In genomic region chr2:121414139-121414685, GRCm38 (mm10) we compare ENCODE assay signal across 8 mouse cellular contexts. TPM values are rescaled to one million over a fixed set of nuclear protein-coding genes. Genes with fewer than 3 reads are reported as not detected.
DNase-seq lines count a peak whose midpoint lies in the region; ATAC-seq and TF ChIP-seq lines count a peak whose summit lies in the region.

No protein-coding gene starts in this region.

- H3K9me3 ChIP-seq in erythroblast, embryonic 14.5 days (ENCODE audit: control insufficient read depth, low read length) = no peaks in the 10 kb centered on the region
- no peaks in the 10 kb centered on the region for H3K9me3 ChIP-seq in intestine, embryonic 14.5 days (ENCODE audit: control insufficient read depth, low read length)
- H3K9me3 ChIP-seq in lung, postnatal 0 days (ENCODE audit: low read length) = no peaks in the 10 kb centered on the region

- WGBS in intestine, embryonic 14.5 days = under 1% methylated on average over 32 of the region's 32 CpGs
- 2% methylated on average over 31 of the region's 32 CpGs for WGBS in lung, postnatal 0 days
- WGBS in small intestine, adult 2 months = under 1% methylated on average over 32 of the region's 32 CpGs

- H3K4me2 ChIP-seq in intestine, embryonic 14.5 days (ENCODE audit: low read length) = peak overlapping the region; percentile 88
- peak overlapping the region; percentile 71 for H3K4me2 ChIP-seq in lung, postnatal 0 days (replicated peaks; ENCODE audit: low read depth, low read length)

- peak; percentile 62 for ATAC-seq in intestine, embryonic 14.5 days (replicated peaks; ENCODE audit: low FRiP score, low TSS enrichment, low read depth)
- ATAC-seq in lung, postnatal 0 days = peak; percentile 32

- no peak for TF ChIP-seq EP300 in lung, postnatal 0 days (IDR thresholded peaks at IDR 0.05)

- DNase-seq in adrenal gland, adult 2 months = peak; percentile 67
- no peak for DNase-seq in adrenal gland, postnatal 4 days (ENCODE audit: low spot score in 2 of 2)
- DNase-seq in spleen, postnatal 36 days (ENCODE audit: low spot score in 2 of 2) = peak; percentile 39 to 40
- DNase-seq in spleen, adult 18-20 months = no peak
- DNase-seq in intestine, embryonic 14.5 days (ENCODE audit: low spot score) = no peak
- peak; percentile 66 for DNase-seq in lung, postnatal 0 days (ENCODE audit: low spot score)

- H3K9ac ChIP-seq in intestine, embryonic 14.5 days (ENCODE audit: low read length) = peak overlapping the region; percentile 100
- peak overlapping the region; percentile 99 for H3K9ac ChIP-seq in lung, postnatal 0 days (replicated peaks; ENCODE audit: low read depth)

- peaks cover 30% of the 10 kb centered on the region for H3K36me3 ChIP-seq in erythroblast, embryonic 14.5 days (ENCODE audit: control insufficient read depth)
- H3K36me3 ChIP-seq in intestine, embryonic 14.5 days (ENCODE audit: control insufficient read depth, insufficient read depth, low read length) = peaks cover 27% of the 10 kb centered on the region
- H3K36me3 ChIP-seq in lung, postnatal 0 days (ENCODE audit: insufficient read depth, low read length) = no peaks in the 10 kb centered on the region
- peaks cover 6% of the 10 kb centered on the region for H3K36me3 ChIP-seq in small intestine, adult 2 months (ENCODE audit: control insufficient read depth, insufficient read depth, low read length)

- no peak for TF ChIP-seq POLR2A in small intestine, adult 2 months (IDR thresholded peaks at IDR 0.05; ENCODE audit: low read depth, low read length)

- no peaks in the 10 kb centered on the region for H3K27me3 ChIP-seq in erythroblast, embryonic 14.5 days (ENCODE audit: control insufficient read depth)
- H3K27me3 ChIP-seq in intestine, embryonic 14.5 days (replicated peaks; ENCODE audit: control insufficient read depth, insufficient read depth, low read length) = no peaks in the 10 kb centered on the region
- H3K27me3 ChIP-seq in lung, postnatal 0 days (replicated peaks; ENCODE audit: insufficient read depth, low read length) = no peaks in the 10 kb centered on the region
- H3K27me3 ChIP-seq in small intestine, adult 2 months (ENCODE audit: control insufficient read depth, insufficient read depth, low read length) = no peaks in the 10 kb centered on the region

- TF ChIP-seq CTCF in lung, postnatal 0 days (IDR thresholded peaks at IDR 0.05) = no peak
- TF ChIP-seq CTCF in small intestine, adult 2 months (IDR thresholded peaks at IDR 0.05; ENCODE audit: extremely low read depth, insufficient read length, insufficient replicate concordance, low read depth, low read length) = no peak

- H3K4me1 ChIP-seq in erythroblast, embryonic 14.5 days (ENCODE audit: control insufficient read depth) = peaks cover 36% of the 10 kb centered on the region
- peaks cover 18% of the 10 kb centered on the region for H3K4me1 ChIP-seq in intestine, embryonic 14.5 days (replicated peaks; ENCODE audit: control insufficient read depth, insufficient read depth, low read length)
- H3K4me1 ChIP-seq in lung, postnatal 0 days (ENCODE audit: insufficient read depth, low read depth, low read length) = peaks cover 12% of the 10 kb centered on the region; the same call in 1 of the 2 replicates
- H3K4me1 ChIP-seq in small intestine, adult 2 months (ENCODE audit: control insufficient read depth, insufficient read depth, insufficient read length, low read length) = no peaks in the 10 kb centered on the region; the same call in 1 of the 2 replicates

- peak overlapping the region; percentile 99 for H3K4me3 ChIP-seq in erythroblast, embryonic 14.5 days (replicated peaks)
- H3K4me3 ChIP-seq in intestine, embryonic 14.5 days (ENCODE audit: low read depth, low read length) = peak overlapping the region; percentile 100
- H3K4me3 ChIP-seq in lung, postnatal 0 days (ENCODE audit: low read depth, low read length) = peak overlapping the region; percentile 93
- peak overlapping the region; percentile 89 for H3K4me3 ChIP-seq in small intestine, adult 2 months (ENCODE audit: low read depth, low read length)

- peak overlapping the region; percentile 99 for H3K27ac ChIP-seq in intestine, embryonic 14.5 days (ENCODE audit: low read depth)
- peak overlapping the region; percentile 97 for H3K27ac ChIP-seq in lung, postnatal 0 days (ENCODE audit: low read length)
- peak overlapping the region; percentile 90 for H3K27ac ChIP-seq in small intestine, adult 2 months (ENCODE audit: insufficient read depth, low read depth, low read length)

RNA-seq across cellular contexts. Expression of gene Catsper2, which starts 0.6 kb away (rescaled TPM):
- 1 to 10 TPM; 1.5 to 2.4 TPM for total RNA-seq in adrenal gland, adult 2 months (2021)
- 0.65 and 0.95 TPM in 2 replicates for polyA plus RNA-seq in adrenal gland, adult 2 months (2012; rRNA removed)
- 1 to 10 TPM; 3.9 to 5.3 TPM for total RNA-seq in adrenal gland, postnatal 4 days (2021)
- polyA plus RNA-seq in erythroblast, embryonic 14.5 days (2012) = not detected in 2 replicates
- polyA plus RNA-seq in intestine, embryonic 14.5 days (2014; fragmentation: Nextera tagmentation; extraction: Ambion mirVana) = 2.1 and 2.2 TPM in 2 replicates
- polyA plus RNA-seq in lung, postnatal 0 days (2015; fragmentation: Nextera tagmentation; extraction: Ambion mirVana) = 1.7 and 1.8 TPM in 2 replicates
- polyA plus RNA-seq in small intestine, adult 2 months (2012; rRNA removed) = 0.80 and 0.84 TPM in 2 replicates

RNA-seq across cellular contexts. Expression of gene Pdia3, which starts 0.6 kb away (rescaled TPM):
- total RNA-seq in adrenal gland, adult 2 months (2021) = 100 to 1,000 TPM; 385 to 421 TPM
- 1,644 and 2,044 TPM in 2 replicates for polyA plus RNA-seq in adrenal gland, adult 2 months (2012; rRNA removed)
- total RNA-seq in adrenal gland, postnatal 4 days (2021) = 100 to 1,000 TPM; 400 to 403 TPM
- polyA plus RNA-seq in erythroblast, embryonic 14.5 days (2012) = 16.4 and 16.8 TPM in 2 replicates
- polyA plus RNA-seq in intestine, embryonic 14.5 days (2014; fragmentation: Nextera tagmentation; extraction: Ambion mirVana) = 540 and 546 TPM in 2 replicates
- polyA plus RNA-seq in lung, postnatal 0 days (2015; fragmentation: Nextera tagmentation; extraction: Ambion mirVana) = 371 and 415 TPM in 2 replicates
- polyA plus RNA-seq in small intestine, adult 2 months (2012; rRNA removed) = 937 and 1,104 TPM in 2 replicates

RNA-seq across cellular contexts. Expression of gene Strc, which starts 27.2 kb away (rescaled TPM):
- under 1 TPM in 1 of 2 experiments, not detected in 1; 0.31 TPM for total RNA-seq in adrenal gland, adult 2 months (2021)
- 0.07 and 0.16 TPM in 2 replicates for polyA plus RNA-seq in adrenal gland, adult 2 months (2012; rRNA removed)
- not detected for total RNA-seq in adrenal gland, postnatal 4 days (2021)
- polyA plus RNA-seq in erythroblast, embryonic 14.5 days (2012) = not detected in 2 replicates
- not detected in 2 replicates for polyA plus RNA-seq in intestine, embryonic 14.5 days (2014; fragmentation: Nextera tagmentation; extraction: Ambion mirVana)
- polyA plus RNA-seq in lung, postnatal 0 days (2015; fragmentation: Nextera tagmentation; extraction: Ambion mirVana) = not detected in 2 replicates
- 0.55 and 1.0 TPM in 2 replicates for polyA plus RNA-seq in small intestine, adult 2 months (2012; rRNA removed)

RNA-seq across cellular contexts. Expression of gene Ell3, which starts 29.9 kb away (rescaled TPM):
- total RNA-seq in adrenal gland, adult 2 months (2021) = under 1 TPM; 0.35 to 0.63 TPM
- 0.20 and 0.23 TPM in 2 replicates for polyA plus RNA-seq in adrenal gland, adult 2 months (2012; rRNA removed)
- total RNA-seq in adrenal gland, postnatal 4 days (2021) = 1 to 10 TPM; 1.3 to 2.0 TPM
- polyA plus RNA-seq in erythroblast, embryonic 14.5 days (2012) = not detected in 2 replicates
- polyA plus RNA-seq in intestine, embryonic 14.5 days (2014; fragmentation: Nextera tagmentation; extraction: Ambion mirVana) = 12.4 and 14.8 TPM in 2 replicates
- 2.1 and 2.9 TPM in 2 replicates for polyA plus RNA-seq in lung, postnatal 0 days (2015; fragmentation: Nextera tagmentation; extraction: Ambion mirVana)
- 1.2 and 2.7 TPM in 2 replicates for polyA plus RNA-seq in small intestine, adult 2 months (2012; rRNA removed)

RNA-seq across cellular contexts. Expression of gene Serf2, which starts 34.8 kb away (rescaled TPM):
- total RNA-seq in adrenal gland, adult 2 months (2021) = 100 to 1,000 TPM; 272 to 371 TPM
- polyA plus RNA-seq in adrenal gland, adult 2 months (2012; rRNA removed) = 275 and 332 TPM in 2 replicates
- total RNA-seq in adrenal gland, postnatal 4 days (2021) = 100 to 1,000 TPM; 285 to 301 TPM
- 65.1 and 75.3 TPM in 2 replicates for polyA plus RNA-seq in erythroblast, embryonic 14.5 days (2012)
- polyA plus RNA-seq in intestine, embryonic 14.5 days (2014; fragmentation: Nextera tagmentation; extraction: Ambion mirVana) = 513 and 576 TPM in 2 replicates
- 456 and 470 TPM in 2 replicates for polyA plus RNA-seq in lung, postnatal 0 days (2015; fragmentation: Nextera tagmentation; extraction: Ambion mirVana)
- polyA plus RNA-seq in small intestine, adult 2 months (2012; rRNA removed) = 475 and 539 TPM in 2 replicates

Comparison
In these comparisons a context has a peak if more than half of its experiments do, and no peak if none do; other contexts are left out.
1. DNase-seq: peak in adrenal gland, adult 2 months (single experiment), spleen, postnatal 36 days (2 of 2) and lung, postnatal 0 days (single experiment); none in adrenal gland, postnatal 4 days (0 of 2), spleen, adult 18-20 months (0 of 2) and intestine, embryonic 14.5 days (single experiment).
2. RNA of gene Pdia3, which starts 0.6 kb away (polyA plus RNA-seq): 1,644 to 2,044 TPM in adrenal gland, adult 2 months, 937 to 1,104 TPM in small intestine, adult 2 months, 540 to 546 TPM in intestine, embryonic 14.5 days and 371 to 415 TPM in lung, postnatal 0 days; 16.4 to 16.8 TPM in erythroblast, embryonic 14.5 days; every median in the first group is over 10 times any median in the second.
3. Peak in every context shown above with its lines, with median percentiles within 50 percentile points of each other: H3K4me3 ChIP-seq and H3K27ac ChIP-seq.